Mouse (Mus musculus): Measurements from ENCODE around the gene Magi2.
A peak's percentile ranks its signal among the peaks of the same experiment; 100 is the strongest.

The Magi2 gene

GRCm38 (mm10) chr5:20359021-20359420 lies 1132.2 kb downstream of the Magi2 start:
- DNase-seq (ENCODE audit: low read depth, low spot score): no peak

GRCm38 (mm10) chr5:20362154-20362553 lies 1135.3 kb downstream of the Magi2 start:
- no peak for DNase-seq (ENCODE audit: low read depth, low spot score)

GRCm38 (mm10) chr5:20363216-20363615 lies 1136.4 kb downstream of the Magi2 start:
- no peak for DNase-seq (ENCODE audit: low read depth, low spot score)

GRCm38 (mm10) chr5:20373586-20373985 lies 1146.8 kb downstream of the Magi2 start:
- no peak for DNase-seq (ENCODE audit: low read depth, low spot score)

- DNase-seq (ENCODE audit: low read depth, low spot score): no peak
These were observed 1151.4 kb downstream of the Magi2 start for GRCm38 (mm10) chr5:20378071-20378800.

GRCm38 (mm10) chr5:20404533-20404932 lies 1177.7 kb downstream of the Magi2 start:
- DNase-seq (ENCODE audit: low read depth, low spot score): no peak

GRCm38 (mm10) chr5:20406626-20407025 lies 1179.8 kb downstream of the Magi2 start:
- DNase-seq (ENCODE audit: low read depth, low spot score): no peak

GRCm38 (mm10) chr5:20415320-20415719 lies 1188.5 kb downstream of the Magi2 start:
- DNase-seq (ENCODE audit: low read depth, low spot score): no peak

- no peak for DNase-seq (ENCODE audit: low read depth, low spot score)
These were observed 1190.5 kb downstream of the Magi2 start for GRCm38 (mm10) chr5:20417348-20417747.

- no peak for DNase-seq (ENCODE audit: low read depth, low spot score)
These were observed 1205.4 kb downstream of the Magi2 start for GRCm38 (mm10) chr5:20432148-20432813.

- DNase-seq (ENCODE audit: low read depth, low spot score): no peak
These were observed 1219.8 kb downstream of the Magi2 start for GRCm38 (mm10) chr5:20446471-20447174.

GRCm38 (mm10) chr5:20456106-20456505 lies 1229.3 kb downstream of the Magi2 start:
- no peak for DNase-seq (ENCODE audit: low read depth, low spot score)

- no peak for DNase-seq (ENCODE audit: low read depth, low spot score)
These were observed 1231.1 kb downstream of the Magi2 start for GRCm38 (mm10) chr5:20457742-20458510.

- no peak for DNase-seq (ENCODE audit: low read depth, low spot score)
These were observed 1234.9 kb downstream of the Magi2 start for GRCm38 (mm10) chr5:20461709-20462108.

GRCm38 (mm10) chr5:20462376-20462775 lies 1235.5 kb downstream of the Magi2 start:
- DNase-seq (ENCODE audit: low read depth, low spot score): no peak

- no peak for DNase-seq (ENCODE audit: low read depth, low spot score)
These were observed 1242.9 kb downstream of the Magi2 start for GRCm38 (mm10) chr5:20469721-20470120.

GRCm38 (mm10) chr5:20470466-20470865 lies 1243.6 kb downstream of the Magi2 start:
- DNase-seq (ENCODE audit: low read depth, low spot score): peak; percentile 60

- DNase-seq (ENCODE audit: low read depth, low spot score): no peak
These were observed 1257.7 kb downstream of the Magi2 start for GRCm38 (mm10) chr5:20484505-20484904.

GRCm38 (mm10) chr5:20491911-20492310 lies 1265.1 kb downstream of the Magi2 start:
- DNase-seq (ENCODE audit: low read depth, low spot score): no peak

GRCm38 (mm10) chr5:20492679-20493078 lies 1265.8 kb downstream of the Magi2 start:
- DNase-seq (ENCODE audit: low read depth, low spot score): no peak

- no peak for DNase-seq (ENCODE audit: low read depth, low spot score)
These were observed 1267.2 kb downstream of the Magi2 start for GRCm38 (mm10) chr5:20494010-20494409.

GRCm38 (mm10) chr5:20496924-20497323 lies 1270.1 kb downstream of the Magi2 start:
- DNase-seq (ENCODE audit: low read depth, low spot score): no peak

Data from A20 (cell line).